Mouse (Mus musculus) cortical plate, adult 2 months (tissue): Measurements from ENCODE around the gene Gm49369.

Source experiments
- CTCF ChIP-seq: fragments of 200-500 bp; IDR thresholded peaks from 2 replicates; pipeline ENCODE4 v1.5.1; 2011; ENCODE audit warnings: mild to moderate bottlenecking, control low read depth, low read length; ENCODE audit not compliant: insufficient read depth; ENCODE audit errors: extremely low read depth
- POLR2A ChIP-seq: fragments of 200-500 bp; IDR thresholded peaks from 2 replicates; pipeline ENCODE4 v1.6.1; 2011; ENCODE audit warnings: mild to moderate bottlenecking, low read length, control low read depth; ENCODE audit not compliant: insufficient read depth; ENCODE audit errors: extremely low read depth

- TF ChIP-seq POLR2A (no peak), CTCF (no peak)
These were observed 7.2 kb downstream of the Gm49369 start for GRCm38 (mm10) chr7:142375261-142375724.
